Mouse (Mus musculus): Measurements from ENCODE around the gene Ttc25.
"Not testable (repeated sequence)": the region's sequence is repeated elsewhere in the genome, so short reads cannot be mapped to it uniquely, and the experiment has no call there.

Ttc25 gene

GRCm38 (mm10) chr11:100570430-100571201 lies 25.2 kb downstream of the Ttc25 start:
- in situ Hi-C loops (cut with MboI) = loop anchor here (5.0 kb wide), 1 partner anchor 132 kb away; the partner anchor contains the start of gene Dhx58

- in situ Hi-C loops (cut with MboI) = loop anchor here (5.0 kb wide), 1 partner anchor 131 kb away; the partner anchor contains the start of gene Dhx58
These were observed 25.8 kb downstream of the Ttc25 start for GRCm38 (mm10) chr11:100571202-100571567.

- in situ Hi-C loops (cut with MboI) = loop anchor here (5.0 kb wide), 1 partner anchor 128 kb away; the partner anchor contains the start of gene Dhx58
These were observed 28.8 kb downstream of the Ttc25 start for GRCm38 (mm10) chr11:100574188-100574587.

GRCm38 (mm10) chr11:100574708-100575483 lies 29.5 kb downstream of the Ttc25 start, which contains the start of gene Cnp:
Gene Cnp, plus strand, starts transcription at chr11:100574904.
- in situ Hi-C loops (cut with MboI) = loop anchor here (5.0 kb wide), 1 partner anchor 127 kb away; the partner anchor contains the start of gene Dhx58

DNA sequence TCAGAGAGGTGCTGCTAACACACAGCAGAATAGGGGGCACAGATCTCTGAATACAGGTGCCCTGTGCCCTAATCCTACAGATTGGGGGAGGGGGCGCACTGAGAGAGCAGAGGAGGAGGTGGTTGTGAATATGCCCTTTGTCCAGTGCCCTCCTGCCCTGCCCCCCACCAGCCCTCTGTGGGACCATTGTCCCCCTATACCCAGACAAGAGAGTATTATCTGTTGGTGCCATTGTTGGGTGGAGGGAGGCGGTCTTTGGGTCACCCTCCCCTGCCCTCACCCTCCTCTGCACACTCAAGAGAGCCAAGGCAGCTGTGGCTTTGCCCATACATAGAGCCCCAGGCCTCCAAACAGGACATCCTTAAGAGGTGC lies 30.1 kb downstream of the Ttc25 start:
- in situ Hi-C loops (cut with MboI) = no loop called here

- in situ Hi-C loops (cut with MboI) = no loop called here
These were observed 30.8 kb downstream of the Ttc25 start for GRCm38 (mm10) chr11:100576256-100576655.

GRCm38 (mm10) chr11:100577852-100578599 lies 32.6 kb downstream of the Ttc25 start:
- in situ Hi-C loops (cut with MboI) = no loop called here

- in situ Hi-C loops (cut with MboI) = no loop called here
These were observed 33.9 kb downstream of the Ttc25 start for GRCm38 (mm10) chr11:100579116-100579799.

DNA sequence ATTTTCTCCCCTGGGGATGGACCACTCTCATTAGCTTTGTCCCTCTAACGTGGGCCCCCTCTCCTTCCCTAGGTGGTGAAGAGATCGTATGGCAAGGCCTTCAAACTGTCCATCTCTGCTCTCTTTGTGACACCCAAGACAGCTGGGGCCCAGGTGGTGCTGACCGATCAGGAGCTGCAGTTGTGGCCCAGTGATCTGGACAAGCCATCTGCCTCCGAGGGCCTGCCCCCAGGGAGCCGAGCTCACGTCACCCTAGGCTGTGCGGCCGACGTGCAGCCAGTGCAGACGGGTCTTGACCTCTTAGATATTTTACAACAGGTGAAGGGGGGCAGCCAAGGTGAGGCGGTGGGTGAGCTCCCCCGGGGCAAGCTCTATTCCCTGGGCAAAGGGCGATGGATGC lies 34.9 kb downstream of the Ttc25 start:
- in situ Hi-C loops (cut with MboI) = no loop called here

- in situ Hi-C loops (cut with MboI) = no loop called here
These were observed 36.3 kb downstream of the Ttc25 start for GRCm38 (mm10) chr11:100581756-100582155.

- in situ Hi-C loops (cut with MboI) = not testable (repeated sequence)
These were observed 37.0 kb downstream of the Ttc25 start for GRCm38 (mm10) chr11:100582413-100582812.

- in situ Hi-C loops (cut with MboI) = no loop called here
These were observed 37.4 kb downstream of the Ttc25 start for GRCm38 (mm10) chr11:100582836-100583235.

- in situ Hi-C loops (cut with MboI) = no loop called here
These were observed 39.2 kb downstream of the Ttc25 start for GRCm38 (mm10) chr11:100584561-100584961.

DNA sequence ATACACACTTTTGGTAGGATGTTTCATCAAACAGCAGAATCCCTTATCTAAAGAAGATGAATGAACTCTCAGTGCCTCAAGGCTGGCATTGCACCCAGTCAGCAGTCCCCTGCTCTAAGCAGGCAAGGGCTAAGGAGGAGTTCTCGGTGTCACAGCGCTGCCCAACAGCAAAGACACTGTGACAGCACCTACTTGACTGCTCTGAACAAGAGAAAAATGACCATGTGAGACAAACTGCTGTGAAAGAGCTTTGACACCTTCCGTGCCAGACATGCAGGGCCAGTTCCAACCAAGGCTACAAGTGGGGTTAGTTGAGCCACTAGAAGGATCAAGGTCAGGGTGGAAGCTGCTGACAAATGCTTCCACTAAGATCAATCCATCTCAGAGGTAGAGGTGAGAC lies 39.7 kb downstream of the Ttc25 start:
- in situ Hi-C loops (cut with MboI) = loop anchor here (5.0 kb wide), 1 partner anchor 37 kb away; the partner anchor contains the start of gene Dnajc7

DNA sequence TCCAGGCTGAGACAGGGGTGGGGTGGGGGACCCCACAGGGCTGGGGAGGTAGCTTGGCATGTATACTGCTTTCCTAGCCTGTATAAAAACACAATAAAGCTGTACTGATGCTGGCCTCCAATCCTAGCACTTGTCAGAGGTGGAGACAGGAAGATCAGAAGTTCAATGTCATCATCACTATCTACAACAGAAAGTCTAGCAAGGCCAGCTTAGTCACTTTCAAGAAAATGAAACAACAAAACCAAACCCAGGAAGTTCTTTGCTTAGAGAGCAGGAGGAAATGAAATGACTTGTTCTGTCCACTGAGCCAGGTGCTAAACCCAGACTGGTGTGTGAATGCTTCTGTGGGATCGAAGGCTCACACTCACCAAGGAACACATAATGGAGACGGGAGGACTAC lies 43.1 kb downstream of the Ttc25 start:
- in situ Hi-C loops (cut with MboI) = loop anchor here (5.0 kb wide), 1 partner anchor 34 kb away; the partner anchor contains the start of gene Dnajc7

DNA sequence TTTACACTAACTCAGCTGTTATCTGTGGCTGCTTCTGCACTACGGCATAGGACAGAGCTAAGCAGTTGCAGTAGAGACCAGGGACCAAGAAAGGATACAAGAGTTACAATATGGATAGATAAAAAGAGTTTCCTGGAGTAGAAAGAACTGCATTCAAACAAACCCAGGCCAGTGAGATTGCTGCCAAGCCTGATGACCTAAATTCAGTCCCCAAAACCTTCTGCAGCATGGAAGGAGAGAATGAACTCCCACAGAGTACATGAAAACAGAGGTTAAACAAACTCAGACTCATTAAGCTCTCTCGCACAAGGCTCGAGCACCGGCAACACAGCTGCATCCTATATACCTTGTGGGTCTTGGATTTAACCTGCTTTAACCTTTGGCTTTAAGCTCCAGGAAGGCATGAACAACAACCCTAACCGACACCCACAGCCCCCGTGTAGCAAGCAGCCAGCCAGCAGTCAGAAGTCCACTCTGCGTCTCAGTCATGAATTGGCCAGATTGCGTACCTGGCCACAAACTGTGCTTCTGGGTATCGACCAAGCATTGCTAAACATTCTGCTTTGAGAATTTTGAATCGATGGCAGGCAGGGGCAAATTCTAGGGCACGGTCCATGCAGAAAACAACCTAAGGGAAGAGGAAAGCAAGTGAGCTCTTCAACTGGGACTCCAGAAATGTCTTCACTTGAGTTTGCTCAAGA lies 47.1 kb downstream of the Ttc25 start:
- in situ Hi-C loops (cut with MboI) = no loop called here

DNA sequence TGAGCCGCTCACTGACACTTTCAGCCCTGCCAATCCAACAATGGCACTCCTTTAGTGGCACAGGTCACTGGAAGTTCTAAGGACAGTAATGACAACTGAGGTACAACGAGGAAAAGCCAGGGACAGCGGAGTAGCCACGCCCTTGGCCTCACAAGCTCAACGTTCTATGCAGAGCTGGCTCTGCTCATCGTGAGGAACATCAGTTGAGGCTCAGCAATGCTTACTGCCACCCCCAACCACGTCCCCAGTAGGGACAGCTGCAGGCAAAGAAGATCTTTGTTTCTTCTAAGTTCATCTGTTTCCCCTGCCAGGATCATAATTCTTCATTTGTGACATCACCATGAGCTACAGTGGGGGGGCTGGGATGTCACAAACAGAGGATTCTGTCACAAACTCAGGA lies 49.2 kb downstream of the Ttc25 start:
- in situ Hi-C loops (cut with MboI) = no loop called here

DNA sequence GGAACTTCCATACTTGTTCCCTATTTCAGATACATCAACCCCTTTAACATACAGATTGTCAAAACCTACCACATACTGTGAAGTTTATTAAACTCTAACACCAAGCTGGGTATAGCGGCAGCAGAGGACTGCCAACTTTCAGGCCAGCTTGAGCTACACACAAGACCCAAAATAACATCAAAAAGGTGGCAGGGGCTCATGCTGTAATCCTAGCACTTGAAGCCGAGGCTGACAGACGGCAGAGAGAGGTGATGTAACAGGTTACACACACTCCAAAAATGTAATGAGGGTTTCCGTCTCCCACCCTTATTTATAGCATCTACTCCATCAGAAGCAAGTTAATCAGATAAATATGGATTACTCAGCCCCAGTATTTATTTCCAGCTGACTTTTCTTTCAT lies 50.1 kb downstream of the Ttc25 start:
- in situ Hi-C loops (cut with MboI) = no loop called here

DNA sequence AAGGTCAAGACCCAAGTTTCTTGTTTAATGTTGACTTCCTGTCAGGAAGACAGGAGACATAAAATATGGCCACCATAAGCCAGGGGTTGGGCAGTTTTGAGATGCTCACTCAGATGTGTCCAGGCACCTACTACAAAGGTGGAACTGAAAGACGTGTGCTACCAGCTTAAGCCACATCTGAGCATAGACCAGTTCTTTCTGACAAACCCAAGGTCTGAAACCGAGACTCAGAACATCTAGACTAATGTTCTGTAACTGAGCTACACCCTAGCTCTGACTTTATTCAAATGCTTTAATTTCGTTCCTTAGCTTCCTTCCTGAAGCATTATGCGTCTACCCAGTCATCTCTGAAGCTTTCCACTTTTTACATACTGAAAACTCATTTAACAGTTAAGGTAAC lies 52.7 kb downstream of the Ttc25 start:
- in situ Hi-C loops (cut with MboI) = no loop called here

- in situ Hi-C loops (cut with MboI) = no loop called here
These were observed 56.0 kb downstream of the Ttc25 start for GRCm38 (mm10) chr11:100601372-100601771.

- in situ Hi-C loops (cut with MboI) = no loop called here
These were observed 57.7 kb downstream of the Ttc25 start for GRCm38 (mm10) chr11:100603155-100603554.

All from mature B cell (primary cell).